Mouse (Mus musculus): ENCODE data around the gene F830045P16Rik.

Gene F830045P16Rik

DNA sequence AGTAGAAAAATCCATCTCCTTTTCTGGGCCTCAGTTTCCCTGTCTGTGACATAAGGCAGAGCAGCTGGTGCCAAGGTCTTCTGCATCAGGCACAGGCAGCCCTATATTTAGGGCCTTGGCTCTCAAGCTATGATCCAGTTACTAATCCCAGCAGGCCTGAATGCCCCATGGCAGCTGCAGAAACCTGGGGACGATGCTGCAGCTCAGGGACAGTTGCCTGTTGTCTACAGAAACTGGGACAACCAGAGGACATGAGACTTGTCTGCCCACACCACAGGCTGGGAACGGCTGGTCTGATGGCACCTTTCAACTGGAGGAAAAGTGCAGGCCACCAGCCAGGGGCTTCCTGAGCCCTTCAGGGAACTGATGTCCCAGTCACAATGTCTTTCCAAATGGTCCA is at the start of gene F830045P16Rik:
Gene F830045P16Rik (minus strand): TSS at position 226 of the 400 bp plus-strand sequence.
- DNase-seq = no peak

DNA sequence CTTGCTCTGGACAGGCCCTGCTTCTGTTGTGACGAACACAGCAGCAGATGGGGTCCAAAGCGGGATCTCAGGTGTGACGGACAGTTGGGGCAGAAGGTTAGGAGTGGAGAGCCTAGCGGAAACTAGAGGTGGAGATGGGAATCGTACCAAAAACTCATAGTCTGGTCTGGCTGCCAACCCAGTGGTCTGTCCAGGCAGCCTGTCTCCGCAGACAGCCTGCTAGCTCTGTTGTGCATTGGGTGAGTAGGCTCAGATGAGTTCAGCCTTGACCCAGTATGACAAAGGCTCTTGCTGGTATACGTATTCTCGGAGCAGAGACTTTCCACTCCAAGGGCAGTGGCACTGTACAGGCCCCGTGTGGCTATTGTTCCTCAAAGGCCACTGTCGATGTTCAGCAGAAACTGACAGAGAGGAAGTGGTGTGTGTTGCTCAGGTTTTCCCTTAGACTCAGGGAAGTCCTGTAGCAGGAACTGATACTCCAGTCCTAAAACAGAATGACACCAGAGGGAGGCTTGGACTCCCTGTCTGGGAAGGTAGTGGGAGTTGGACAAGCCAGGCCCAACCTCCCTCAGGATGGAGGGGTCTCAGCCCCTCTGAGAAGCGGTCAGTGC is 49.6 kb upstream of the F830045P16Rik start:
- peak; percentile 30 to 35 for DNase-seq

DNA sequence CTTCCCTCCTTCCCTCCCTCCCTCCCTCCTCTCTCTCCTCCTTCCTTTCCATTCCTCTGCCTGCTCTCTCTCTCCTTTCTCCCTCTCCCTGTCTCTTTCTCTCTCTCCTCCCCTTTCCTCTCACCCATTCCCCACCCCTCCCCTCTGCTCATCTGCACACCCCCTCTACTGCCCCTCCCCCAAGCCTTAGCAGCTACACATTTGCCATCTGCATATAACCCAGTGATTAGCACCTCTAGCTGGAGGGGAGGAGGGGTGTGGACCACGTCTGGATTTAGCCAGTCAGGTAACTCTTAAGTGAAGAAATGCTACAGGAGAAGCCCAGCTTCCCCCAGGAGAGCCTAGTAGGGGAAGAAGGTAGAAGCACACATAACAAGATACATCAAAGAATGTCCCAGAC is 48.5 kb upstream of the F830045P16Rik start:
- DNase-seq = no peak

DNA sequence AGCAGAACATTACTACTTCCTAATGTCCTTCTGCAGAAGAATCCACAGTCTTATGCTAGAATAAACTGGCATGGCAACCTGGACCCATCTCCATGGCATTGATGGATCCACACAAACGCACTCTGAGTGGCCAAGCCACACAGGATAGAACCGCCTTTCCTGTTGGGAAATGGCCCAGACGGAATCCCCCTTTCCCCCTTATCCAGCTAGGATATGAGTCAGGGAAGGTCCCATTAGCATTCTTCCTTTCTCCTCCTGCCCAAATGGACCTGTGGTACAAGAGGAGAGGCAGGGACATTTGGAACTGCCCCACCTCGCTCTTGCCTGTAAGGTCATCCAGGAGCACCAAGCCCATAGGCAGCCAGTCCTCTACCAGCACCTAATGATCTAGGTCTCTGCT is 45.9 kb upstream of the F830045P16Rik start:
- no peak for DNase-seq

DNA sequence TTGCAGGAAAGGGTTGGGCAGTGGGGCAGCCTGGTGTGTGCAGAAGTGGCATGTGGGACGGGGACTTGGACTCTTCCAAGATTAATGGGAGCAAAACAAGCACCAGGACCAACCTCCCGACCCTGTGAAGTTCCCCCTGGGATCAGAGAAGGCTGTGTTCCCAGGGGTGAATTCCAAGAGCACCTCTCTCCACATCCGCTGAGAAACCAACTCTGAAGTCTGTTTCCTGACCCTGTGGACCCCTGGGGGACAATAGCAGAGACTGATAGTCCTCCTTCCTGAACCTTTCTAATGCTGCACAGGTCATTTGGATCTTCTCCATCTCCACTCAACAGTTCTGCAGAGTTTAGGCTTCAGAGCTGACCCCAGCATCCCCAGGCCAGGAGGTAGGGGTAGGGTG is 45.4 kb upstream of the F830045P16Rik start:
- no peak for DNase-seq

DNA sequence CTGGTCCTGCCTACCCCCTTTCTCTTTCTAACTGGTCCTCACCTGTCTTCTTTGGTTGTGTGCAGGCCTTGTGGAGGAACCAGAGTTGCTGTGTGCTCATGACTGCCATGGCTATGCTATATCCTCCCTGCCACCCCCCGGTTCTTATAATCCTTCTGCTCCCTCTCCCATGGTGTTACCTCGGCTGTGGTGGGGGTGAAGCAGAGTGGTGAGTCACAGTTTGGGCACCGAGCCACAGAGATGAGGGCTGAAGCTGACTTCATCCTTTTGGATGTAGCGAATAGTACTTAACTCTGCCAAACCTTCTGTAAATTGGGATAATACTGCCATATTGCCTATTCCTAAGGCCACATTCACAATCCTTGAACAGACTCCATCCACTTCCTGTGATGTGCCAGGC is 44.3 kb upstream of the F830045P16Rik start:
- DNase-seq = no peak

DNA sequence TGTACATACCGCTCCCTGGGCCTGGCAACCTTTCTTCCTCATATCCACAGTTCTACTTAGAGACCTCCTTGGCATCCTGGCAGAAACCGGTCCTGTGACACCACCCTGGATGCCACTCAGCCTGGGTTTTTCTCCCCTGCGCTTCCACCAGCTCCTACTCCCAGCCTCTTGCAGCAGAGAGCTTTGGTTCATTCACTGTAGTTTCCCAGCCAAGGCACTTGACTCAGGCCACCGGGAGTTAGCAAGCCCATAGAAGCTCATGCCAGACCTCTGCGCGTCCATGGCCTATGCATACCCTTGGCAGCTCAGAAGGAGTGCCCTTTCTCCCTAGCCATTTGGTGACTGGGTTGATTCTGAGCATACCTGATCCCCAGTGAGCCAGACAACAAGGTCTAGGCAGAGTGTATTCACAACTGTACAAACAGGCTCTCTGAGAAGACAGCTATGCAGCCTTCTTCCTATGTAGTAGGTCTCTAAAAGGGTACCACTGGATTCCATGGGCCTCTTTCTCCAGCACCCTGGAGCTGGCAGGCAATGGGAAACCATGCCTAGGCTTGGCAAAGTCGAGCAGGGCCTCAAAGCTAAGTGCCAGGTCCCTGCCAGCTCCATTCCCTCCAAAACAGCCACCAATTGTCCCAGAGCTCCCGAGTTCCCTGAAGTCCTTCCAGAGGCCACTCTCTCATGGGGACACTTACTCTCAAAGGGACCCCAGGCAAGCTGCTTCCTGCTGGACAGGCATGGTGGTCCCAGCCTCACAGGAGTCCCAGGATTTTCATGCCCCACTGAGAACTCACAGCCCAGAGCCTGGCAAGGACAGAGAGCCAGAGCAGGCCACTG is 40.4 kb upstream of the F830045P16Rik start:
- DNase-seq = no peak

DNA sequence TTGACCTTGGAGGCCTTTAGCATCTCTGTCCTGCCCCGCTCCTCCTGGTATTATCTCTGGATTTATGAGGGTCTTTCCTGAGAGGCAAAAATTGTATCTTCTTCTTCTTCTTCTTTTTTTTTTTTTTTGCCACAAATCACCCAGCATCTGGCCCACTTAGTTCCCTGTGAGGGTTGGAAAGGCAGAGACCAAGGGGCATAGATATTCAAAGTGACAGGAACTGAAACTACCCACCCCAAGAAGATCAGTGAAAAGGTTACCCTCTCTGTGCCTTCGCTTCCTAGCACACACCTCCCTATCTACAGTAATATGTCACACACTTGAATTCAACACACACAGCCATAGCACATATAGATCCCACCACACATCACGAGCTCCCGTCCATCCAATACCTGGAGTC is 38.7 kb upstream of the F830045P16Rik start:
- peak; percentile 14 to 27 for DNase-seq

DNA sequence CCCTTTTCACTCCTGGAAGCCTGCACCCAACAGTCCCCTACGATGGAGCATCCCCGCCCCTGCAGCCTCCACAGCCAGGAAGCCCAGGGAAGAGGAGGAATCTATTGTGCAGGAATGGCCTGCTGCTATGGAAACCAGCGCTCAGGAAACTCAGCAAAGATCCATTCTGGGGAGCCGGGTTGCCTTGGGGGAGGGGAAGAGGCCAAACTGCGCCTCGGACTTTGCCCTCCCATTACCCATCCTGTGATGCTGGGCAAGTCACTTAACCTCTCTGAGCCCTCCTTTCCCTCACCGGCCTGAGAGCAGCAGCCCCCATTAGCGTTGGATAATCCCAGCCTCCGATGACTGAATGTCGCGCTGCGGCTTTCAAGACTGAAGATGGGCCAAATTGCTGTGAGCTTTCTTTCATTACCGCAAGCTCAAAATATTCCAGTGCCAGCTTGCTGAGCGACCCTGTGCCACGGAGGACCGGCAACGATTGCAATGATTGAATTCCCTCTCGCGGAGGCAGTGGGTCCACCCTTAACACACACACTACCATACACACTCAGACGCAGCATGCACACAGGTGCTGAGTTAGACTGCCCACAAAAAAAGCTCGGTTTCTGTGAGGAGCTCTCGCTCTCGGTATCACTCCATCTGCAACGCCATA is 38.1 kb upstream of the F830045P16Rik start:
- peak in 1 of 2 experiments; percentile 3 for DNase-seq

DNA sequence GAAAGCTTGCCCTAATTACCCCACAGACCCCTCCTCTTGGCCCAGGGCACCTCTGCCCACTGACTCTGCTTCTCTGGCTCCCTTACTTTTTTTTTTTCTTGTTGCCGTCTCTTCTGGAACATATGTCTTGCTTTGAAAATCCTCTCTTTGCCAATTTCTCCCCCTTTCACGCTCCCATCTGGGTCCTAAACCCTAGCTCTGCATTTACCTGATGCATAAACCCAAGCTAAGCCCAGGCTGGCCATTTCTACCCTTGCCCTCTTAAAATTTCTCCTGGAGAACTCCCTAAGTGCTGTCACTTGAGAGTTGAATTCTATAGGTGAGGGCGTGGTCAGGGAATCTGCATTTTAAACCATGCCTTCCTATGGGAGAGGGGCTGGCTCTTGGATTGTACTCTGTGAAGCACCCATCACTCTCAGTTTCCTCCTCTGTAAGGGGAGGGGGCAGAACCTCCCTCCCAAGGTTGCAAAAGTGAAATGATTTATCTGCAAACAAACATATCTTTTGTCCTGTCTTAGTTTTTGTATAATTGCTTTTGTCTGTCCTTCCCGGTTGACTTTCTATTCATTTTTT is 37.4 kb upstream of the F830045P16Rik start:
- no peak for DNase-seq

DNA sequence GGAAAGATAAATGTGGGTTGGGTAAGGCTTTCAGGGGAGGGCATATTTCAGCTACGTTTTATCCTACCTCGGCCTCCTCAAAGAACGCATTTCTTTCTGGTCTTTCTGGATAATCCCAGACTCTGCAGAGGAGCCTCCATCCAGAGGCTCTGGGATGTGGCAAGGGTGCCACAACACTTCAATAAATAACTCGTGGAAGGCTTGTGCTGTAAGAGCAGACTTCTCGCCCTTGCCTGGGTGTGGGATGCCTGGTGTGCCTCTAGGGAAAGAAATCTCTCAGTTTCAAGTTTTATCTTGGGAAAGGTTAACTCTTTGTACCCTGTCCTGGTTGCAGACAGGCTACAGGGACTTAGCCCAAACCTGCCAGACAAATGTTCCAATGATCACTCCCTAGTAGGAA is 33.2 kb upstream of the F830045P16Rik start:
- no peak for DNase-seq

DNA sequence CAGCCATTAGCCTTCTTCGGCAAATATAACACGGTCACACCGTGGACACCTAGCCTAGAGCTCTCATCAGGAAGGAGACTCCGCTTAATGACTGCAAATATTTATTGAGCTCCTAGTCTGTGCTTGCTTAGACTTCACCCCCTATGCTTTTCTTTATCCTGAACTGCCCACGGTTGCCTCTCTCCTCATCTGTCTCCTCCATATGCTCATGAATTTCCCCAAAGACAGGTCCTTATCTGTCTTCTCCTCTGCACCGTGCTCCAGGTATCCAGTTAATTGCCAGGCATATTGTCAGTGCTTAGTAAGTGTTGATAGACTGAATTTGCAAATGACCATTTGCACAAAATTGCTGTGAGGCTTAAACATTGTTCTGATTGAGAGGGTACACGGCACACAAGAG is 32.7 kb upstream of the F830045P16Rik start:
- no peak for DNase-seq

DNA sequence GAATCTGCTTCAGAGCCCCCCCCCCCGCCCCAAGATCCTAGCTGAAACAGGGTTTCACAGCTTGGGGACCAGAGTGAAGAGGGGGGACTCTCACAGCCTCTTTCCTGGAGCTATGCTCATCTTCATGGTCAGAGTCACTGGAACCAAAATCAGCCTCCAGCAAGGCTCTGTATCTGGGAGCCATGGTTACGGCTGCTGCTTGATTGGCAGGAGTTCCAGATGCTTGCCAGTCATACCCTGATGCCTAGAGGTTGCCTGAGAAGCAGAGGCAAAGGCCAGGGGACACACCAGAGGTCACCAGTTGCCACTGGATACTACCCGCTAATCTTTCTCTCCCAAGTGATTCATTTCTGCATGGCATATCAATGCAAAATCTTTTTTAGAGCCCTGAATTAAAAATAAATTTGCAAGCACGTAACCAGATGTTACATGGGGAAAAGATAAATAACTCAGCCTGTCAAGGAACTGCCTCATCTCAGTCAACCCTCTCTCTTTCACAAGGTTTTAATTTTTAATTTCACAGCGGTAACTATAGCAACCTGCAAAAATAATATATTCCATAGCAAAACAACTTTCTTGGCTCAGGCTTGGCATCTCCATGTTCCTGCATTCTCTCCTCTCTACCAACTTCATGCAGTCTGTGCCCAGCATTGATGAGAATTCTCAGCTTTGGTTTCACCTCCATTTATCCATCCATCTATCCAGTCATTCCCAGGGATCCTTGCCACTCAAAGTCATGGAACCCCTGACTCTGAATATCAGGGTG is 27.7 kb upstream of the F830045P16Rik start:
- DNase-seq = no peak

DNA sequence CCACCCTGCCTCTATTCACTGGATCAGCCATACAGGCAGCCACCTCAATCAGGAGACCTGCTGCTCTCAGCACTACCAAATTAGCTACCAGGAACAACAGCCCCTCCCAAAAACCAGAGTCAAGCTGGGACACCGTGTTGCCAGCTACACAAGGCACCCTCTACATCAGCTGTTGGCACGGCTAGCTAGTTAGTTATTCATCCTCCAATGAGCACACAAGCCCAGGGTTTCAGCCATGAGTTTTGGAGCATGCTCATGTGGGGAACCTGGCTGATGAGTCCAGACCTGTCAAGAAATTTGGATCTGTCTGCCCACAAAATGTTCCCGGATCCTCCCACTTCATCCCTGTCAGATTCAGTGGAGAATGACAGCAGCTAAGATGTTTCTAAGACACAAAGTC is 25.4 kb upstream of the F830045P16Rik start:
- no peak for DNase-seq

DNA sequence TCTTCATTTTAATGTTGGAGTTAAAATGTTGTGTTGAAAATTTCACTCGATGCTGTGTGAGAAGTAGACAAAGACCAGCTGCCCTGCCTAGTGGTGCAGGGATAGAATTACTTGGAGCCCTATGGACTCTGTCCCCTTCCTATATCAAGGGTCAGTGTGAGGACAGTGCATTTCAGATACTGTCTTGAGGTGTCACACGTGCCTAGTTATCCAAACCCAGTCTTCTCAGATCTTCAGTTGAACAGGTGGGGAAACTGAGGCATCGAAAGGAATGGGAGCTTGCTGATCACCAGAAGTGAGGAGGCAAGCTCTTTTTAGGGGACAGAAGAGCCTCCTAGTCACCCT is 22.4 kb upstream of the F830045P16Rik start:
- no peak for DNase-seq

DNA sequence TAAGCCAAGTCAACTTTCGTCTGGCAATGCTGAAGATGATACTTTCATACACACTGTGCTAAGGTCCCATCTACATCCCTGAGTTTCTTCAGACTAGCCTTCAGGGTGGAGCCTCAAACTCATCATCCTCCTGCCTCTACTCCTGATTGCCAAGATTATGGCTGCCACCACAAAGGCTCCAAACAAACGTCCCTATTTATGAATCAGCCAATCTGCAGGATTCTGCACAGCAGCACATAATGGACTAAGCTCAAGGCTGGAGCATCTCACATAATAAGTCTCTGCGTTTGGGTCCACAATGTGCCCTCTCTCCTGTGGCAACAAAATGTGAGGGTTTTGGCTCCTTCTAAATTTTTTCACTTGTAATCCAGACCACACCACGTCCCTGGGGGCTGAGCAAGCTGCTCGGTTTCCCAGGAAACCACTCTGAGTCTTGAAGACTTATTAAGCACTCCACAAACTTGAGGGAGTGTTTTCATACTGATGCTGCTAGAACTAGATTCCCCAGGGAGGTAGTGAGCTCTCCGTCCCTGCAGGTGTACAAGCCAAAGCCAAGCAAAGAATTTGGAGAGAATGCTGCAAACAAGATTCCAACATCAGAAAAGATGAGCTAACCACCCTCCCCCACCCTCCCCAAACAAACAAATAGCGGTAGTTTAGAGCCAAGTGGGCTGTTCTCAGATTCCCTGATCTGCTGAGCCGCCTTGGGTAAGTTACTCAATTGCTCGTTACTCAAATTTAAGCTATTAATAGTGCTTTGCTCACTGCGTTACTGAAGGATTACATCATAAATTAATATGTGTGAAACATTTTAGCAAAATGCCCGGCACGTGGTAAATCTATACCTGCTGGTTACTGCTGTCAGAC is 21.8 kb upstream of the F830045P16Rik start:
- no peak for DNase-seq

DNA sequence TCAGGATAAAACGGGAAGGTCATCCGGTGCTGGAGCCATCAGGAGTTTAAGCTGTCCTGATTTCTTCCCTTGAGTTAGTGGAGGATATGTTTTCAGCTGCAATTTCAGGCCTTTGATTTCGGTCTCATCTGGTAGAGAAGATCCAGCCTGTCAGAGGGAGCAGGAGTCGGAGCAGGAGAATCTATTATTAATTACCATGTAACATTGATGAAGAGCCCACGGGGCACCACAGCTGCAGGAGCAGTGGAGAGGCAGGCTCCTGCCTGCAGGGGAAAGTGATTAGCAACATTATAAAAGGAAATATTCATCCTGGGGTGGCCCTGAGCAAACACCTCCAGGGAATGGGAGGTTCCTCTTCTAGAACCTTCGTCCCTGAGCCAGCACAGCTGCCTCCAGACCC is 19.7 kb upstream of the F830045P16Rik start:
- DNase-seq = no peak

DNA sequence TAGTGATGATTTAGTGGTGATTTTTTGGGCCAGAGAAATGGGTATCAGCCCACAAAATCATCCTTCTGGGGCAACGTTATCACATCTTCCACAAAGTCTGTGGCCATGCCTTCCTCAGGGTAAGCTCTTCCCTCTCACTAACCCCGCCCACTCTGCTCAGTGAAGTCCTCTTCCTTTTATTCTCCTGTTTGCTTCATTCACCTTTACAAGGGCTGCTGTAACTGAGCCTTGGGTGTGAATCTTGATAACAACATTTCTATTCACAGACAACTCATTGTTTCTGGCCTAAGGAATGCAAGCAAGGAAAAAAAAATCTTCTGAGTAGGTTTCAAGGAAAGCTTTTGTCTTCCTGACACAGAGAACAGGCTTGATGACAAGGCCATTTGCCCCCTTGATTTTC is 14.4 kb upstream of the F830045P16Rik start:
- no peak for DNase-seq

DNA sequence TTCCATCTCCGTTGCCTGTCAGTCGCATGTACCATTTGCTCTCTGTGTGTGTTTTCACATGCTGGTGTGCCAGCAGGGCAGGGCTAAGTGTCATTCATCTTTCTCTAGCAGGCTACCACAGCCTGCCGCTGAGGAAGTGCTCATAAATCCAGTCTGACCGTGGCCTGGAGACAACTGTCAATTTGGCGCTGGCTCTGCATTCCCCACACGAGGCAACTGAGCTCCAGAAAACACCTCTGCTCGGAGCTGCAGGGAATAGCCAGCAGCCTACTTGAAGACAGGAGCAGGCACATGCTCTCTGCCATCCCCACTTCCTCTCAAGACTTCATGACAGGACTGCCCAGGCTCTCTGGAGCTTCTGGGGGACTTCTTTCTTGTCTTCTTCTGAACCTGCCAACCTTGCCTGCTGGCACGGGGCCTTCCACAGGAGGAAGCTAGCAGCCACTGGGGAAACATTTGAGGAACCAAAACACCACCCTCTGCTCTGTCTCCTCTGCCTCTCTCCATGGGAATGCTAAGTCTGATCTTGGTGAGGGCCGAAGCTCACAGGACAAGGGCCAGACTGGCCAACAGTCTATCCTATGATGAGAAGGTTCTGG is 13.2 kb upstream of the F830045P16Rik start:
- DNase-seq = no peak

DNA sequence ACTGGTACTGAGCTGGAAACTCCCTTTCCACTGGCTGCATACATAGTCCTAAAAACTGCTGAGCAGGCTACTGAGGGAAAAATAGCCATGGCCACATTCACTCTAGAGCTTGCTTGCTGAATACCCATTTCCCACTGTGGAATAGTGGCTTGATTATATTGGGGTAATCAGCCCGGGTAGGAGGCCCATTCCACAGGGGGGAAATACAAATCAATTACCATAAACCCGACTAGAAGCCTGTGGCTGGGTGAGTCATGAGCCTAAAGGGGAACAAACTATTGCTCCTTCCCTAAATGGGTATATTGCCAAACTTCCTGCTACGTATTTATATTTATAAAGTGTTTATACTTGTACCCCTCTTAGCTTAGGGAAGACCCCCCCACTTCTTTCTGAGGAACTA is 10.4 kb upstream of the F830045P16Rik start:
- DNase-seq = no peak

DNA sequence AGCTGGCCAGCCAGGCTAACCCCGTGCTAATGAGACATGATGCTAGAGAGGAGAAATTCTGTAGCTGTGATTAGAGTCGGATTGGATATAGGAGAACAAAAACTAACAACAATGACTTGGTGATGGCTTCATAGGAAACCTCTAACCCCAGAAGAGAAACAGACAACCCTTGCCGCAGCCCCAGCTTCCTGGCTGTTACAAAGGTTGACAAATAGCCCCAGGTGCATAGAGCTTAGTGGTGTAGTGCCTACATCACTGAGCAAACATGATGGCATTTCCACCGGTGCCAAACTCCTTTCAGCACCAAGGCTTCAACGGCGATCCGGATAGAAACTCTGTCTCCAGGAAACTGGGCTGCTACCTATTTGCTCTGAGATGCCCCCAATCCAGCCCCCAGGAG is 9.2 kb upstream of the F830045P16Rik start:
- DNase-seq = no peak

DNA sequence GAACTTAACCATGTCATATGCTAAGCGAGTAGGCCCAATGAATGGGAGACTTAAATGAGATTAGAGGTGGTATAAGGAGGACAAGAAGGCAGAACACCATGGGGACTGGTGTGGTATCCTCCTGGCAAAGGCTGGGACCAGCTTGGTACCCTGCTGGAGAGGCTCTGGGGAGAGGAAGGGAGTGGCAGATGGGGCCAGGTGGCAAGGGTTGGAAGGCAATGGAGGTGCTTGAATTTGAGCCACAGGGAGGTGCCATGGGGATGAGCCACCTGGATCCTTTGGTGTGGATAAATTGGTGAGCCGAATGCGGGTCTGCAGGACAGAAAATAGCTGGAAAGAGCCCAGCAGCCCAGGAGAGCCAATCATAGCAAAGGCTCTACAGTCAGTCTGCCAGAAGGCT is 8.5 kb upstream of the F830045P16Rik start:
- DNase-seq = no peak

Measured in B cell, adult 2 months (primary cell).